Mouse (Mus musculus) stomach, embryonic 14.5 days (tissue): Measurements from ENCODE around the gene Ccdc6. TPM values are rescaled to one million over a fixed set of nuclear protein-coding genes. Genes with fewer than 3 reads are reported as not detected.

ENCODE experiments used
- ATAC-seq: fragments of 200-750 bp; cut with Nextera tagmentation; 2 replicates; pipeline ENCODE4 v1.8.0; 2017; ENCODE audit warnings: low read depth, moderate TSS enrichment; ENCODE audit not compliant: insufficient number of reproducible peaks, insufficient read depth, low FRiP score
- H3K27ac ChIP-seq: fragments of 300-500 bp; sonication (generic); 2 replicates; pipeline ENCODE4 v1.5.1; 2014; ENCODE audit warnings: mild to moderate bottlenecking, low read length, moderate library complexity, mixed read lengths
- H3K27me3 ChIP-seq: fragments of 300-500 bp; sonication (generic); 2 replicates; pipeline ENCODE4 v1.6.1; 2014; ENCODE audit warnings: low read length, control low read depth, mixed read lengths; ENCODE audit not compliant: control insufficient read depth, insufficient read depth
- H3K36me3 ChIP-seq: fragments of 300-500 bp; sonication (generic); 2 replicates; pipeline ENCODE4 v1.6.1; 2014; ENCODE audit warnings: mild to moderate bottlenecking, control low read depth, low read length, moderate library complexity, mixed read lengths; ENCODE audit not compliant: control insufficient read depth, insufficient read depth
- H3K4me1 ChIP-seq: fragments of 300-500 bp; sonication (generic); 2 replicates; pipeline ENCODE4 v1.6.1; 2014; ENCODE audit warnings: low read length, control low read depth, mixed read lengths; ENCODE audit not compliant: control insufficient read depth, insufficient read depth
- H3K4me2 ChIP-seq: fragments of 300-500 bp; sonication (generic); replicated peaks from 2 replicates; pipeline ENCODE4 v1.6.1; 2014; ENCODE audit warnings: low read depth, low read length, control low read depth
- H3K4me3 ChIP-seq: fragments of 300-500 bp; sonication (generic); 2 replicates; pipeline ENCODE4 v1.5.1; 2014; ENCODE audit warnings: low read depth, low read length, control low read depth
- H3K9ac ChIP-seq: fragments of 300-500 bp; sonication (generic); replicated peaks from 2 replicates; pipeline ENCODE4 v1.6.1; 2014; ENCODE audit warnings: low read depth, mild to moderate bottlenecking, control low read depth, low read length, moderate library complexity, mixed read lengths
- H3K9me3 ChIP-seq: fragments of 300-500 bp; sonication (generic); 2 replicates; pipeline ENCODE4 v1.6.1; 2016; ENCODE audit warnings: low read depth, low read length, control low read depth; ENCODE audit not compliant: control insufficient read depth
- WGBS: fragments of 180-500 bp; shearing (Covaris S2); extraction: QIAGEN DNeasy Blood & Tissue Kit; methylation state at CpG from one replicate; pipeline ENCODE4 v1.1.7; 2014; 5-methylcytosine and 5-hydroxymethylcytosine counted together
- polyA plus RNA-seq: library from polyadenylated mRNA; unstranded; fragments of >200 nt; fragmentation: Nextera tagmentation; extraction: Ambion mirVana; gene quantifications from 2 replicates; pipeline ENCODE4 v1.2.1, GENCODE M21; 2014

Gene Ccdc6
- polyA plus RNA-seq, 1 experiment from 2014 or later, result 27.2 TPM

DNA sequence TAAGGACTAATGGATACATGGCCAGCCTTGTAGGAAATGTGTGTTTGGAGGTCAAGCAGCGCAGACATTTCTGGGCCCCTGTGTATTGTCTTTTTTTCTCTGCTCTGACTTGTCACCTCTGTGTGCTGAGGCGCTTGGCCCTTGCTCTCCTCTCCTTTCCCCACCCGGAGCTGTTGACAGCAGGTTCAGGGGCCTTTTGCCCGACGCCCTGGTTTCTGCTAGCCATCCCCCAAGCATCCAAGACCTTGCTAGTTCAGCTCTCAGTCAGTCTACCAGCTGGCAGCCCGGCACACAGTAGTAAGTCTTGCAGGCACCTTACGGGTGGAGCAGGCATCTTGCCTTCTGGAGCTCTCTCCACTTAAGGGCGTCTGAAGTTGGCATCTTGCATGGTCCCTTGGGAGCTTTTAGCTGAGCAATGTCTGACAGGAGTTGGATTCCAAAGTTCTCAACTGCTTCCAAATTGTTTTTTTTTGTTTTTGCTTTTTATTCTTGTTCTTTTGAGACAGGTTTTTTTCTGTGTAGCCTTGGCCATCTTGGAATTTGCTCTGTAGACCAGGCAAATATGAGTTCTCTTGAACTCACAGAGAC lies 17.2 kb downstream of the Ccdc6 start:
- 89% methylated on average over 8 of the region's 8 CpGs for WGBS
- no peak for ATAC-seq

DNA sequence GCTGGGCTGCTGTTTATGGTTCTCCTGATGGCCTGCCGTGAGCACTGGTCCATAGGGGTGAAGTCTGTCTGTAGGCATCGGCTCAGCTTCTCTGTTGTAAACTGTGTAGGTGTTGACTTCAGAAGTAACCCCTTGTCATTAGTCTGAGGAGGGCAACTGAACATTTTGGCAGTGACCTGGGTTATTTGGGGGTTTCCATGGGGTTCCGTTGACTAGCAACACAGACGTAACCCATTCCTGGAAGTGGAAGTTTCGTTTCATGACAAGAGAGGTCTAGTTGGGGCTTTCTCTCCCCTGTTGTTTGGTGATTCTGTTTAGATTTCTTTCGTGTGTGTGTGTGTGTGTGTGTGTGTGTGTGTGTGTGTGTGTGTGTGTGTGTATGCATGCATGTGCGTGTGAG lies 19.5 kb downstream of the Ccdc6 start:
- no peaks in the 10 kb centered on the region for H3K9me3 ChIP-seq

More for the DNA sequence above, 17.2 kb downstream of the Ccdc6 start:
- no peaks in the 10 kb centered on the region for H3K27me3 ChIP-seq
- H3K4me2 ChIP-seq, result no peak overlapping the region
- no peak overlapping the region for H3K9ac ChIP-seq
- H3K4me1 ChIP-seq, result peaks cover 12% of the 10 kb centered on the region; the same call in 1 of the 2 replicates
- no peaks in the 10 kb centered on the region for H3K36me3 ChIP-seq
- H3K27ac ChIP-seq, result no peak overlapping the region
- no peaks in the 10 kb centered on the region for H3K9me3 ChIP-seq
- no peak overlapping the region for H3K4me3 ChIP-seq

DNA sequence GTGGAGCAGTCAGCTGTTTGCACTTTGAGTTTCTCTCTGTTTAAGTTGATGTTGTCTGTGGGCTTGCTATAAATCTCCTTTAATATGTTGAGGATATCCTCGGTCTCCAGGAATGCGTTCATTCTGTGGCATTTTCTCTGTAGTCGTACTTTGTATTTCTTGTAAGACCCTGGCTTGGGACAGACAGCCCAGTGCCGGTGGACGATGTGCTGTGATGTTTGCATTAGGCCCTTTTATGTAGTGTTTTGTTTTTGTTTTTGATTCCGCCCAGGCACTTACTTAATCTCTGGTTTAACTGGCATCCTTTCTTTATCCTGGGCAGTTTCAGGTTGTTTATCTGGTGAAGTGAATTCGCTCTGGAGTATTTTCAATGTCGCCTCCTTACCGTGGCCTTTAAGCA lies 22.5 kb downstream of the Ccdc6 start:
- Histone ChIP-seq H3K27ac (no peak overlapping the region), H3K9me3 (no peaks in the 10 kb centered on the region), H3K4me1 (peaks cover 19% of the 10 kb centered on the region), H3K9ac (no peak overlapping the region), H3K36me3 (no peaks in the 10 kb centered on the region), H3K4me3 (no peak overlapping the region), H3K27me3 (no peaks in the 10 kb centered on the region), H3K4me2 (no peak overlapping the region)
- 26% methylated on average over 9 of the region's 9 CpGs for WGBS
- no peak for ATAC-seq

More for the DNA sequence above, 19.5 kb downstream of the Ccdc6 start:
- H3K27me3 ChIP-seq, result no peaks in the 10 kb centered on the region
- peaks cover 19% of the 10 kb centered on the region for H3K4me1 ChIP-seq
- no peak overlapping the region for H3K27ac ChIP-seq
- H3K4me2 ChIP-seq, result no peak overlapping the region
- 89% methylated on average over 7 of the region's 7 CpGs for WGBS
- H3K36me3 ChIP-seq, result no peaks in the 10 kb centered on the region
- no peak overlapping the region for H3K4me3 ChIP-seq
- no peak overlapping the region for H3K9ac ChIP-seq
- ATAC-seq, result no peak

DNA sequence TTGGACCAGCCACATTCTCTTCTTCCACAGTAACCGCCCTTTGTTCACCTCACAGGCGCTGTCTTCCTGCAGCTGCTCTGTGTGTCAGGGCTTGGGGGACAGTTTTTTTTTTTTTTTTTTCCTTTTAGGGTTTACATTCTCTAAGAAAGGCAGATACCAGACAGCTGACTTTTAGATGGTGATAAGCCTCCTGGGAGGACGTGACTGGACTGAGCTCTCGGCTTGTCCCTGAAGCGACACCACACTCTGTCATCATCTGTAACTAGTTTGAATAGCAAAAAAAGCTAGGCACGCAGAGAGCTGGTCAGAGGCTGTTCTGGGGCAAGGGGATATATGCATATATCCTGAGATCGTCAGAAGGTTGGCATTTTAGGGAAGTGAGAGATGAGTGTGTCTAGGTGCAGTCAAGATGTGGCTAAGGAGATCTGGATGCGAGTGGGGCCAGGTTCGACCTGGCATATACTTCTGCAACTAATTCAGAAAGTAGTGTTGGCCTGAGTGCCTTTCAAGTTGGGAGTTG lies 23.0 kb downstream of the Ccdc6 start:
- no peak for ATAC-seq
- no peaks in the 10 kb centered on the region for H3K36me3 ChIP-seq
- no peak overlapping the region for H3K4me2 ChIP-seq
- H3K9me3 ChIP-seq, result no peaks in the 10 kb centered on the region
- H3K4me3 ChIP-seq, result no peak overlapping the region
- no peak overlapping the region for H3K9ac ChIP-seq
- H3K4me1 ChIP-seq, result peaks cover 19% of the 10 kb centered on the region
- 40% methylated on average over 9 of the region's 9 CpGs for WGBS
- no peak overlapping the region for H3K27ac ChIP-seq
- H3K27me3 ChIP-seq, result no peaks in the 10 kb centered on the region

DNA sequence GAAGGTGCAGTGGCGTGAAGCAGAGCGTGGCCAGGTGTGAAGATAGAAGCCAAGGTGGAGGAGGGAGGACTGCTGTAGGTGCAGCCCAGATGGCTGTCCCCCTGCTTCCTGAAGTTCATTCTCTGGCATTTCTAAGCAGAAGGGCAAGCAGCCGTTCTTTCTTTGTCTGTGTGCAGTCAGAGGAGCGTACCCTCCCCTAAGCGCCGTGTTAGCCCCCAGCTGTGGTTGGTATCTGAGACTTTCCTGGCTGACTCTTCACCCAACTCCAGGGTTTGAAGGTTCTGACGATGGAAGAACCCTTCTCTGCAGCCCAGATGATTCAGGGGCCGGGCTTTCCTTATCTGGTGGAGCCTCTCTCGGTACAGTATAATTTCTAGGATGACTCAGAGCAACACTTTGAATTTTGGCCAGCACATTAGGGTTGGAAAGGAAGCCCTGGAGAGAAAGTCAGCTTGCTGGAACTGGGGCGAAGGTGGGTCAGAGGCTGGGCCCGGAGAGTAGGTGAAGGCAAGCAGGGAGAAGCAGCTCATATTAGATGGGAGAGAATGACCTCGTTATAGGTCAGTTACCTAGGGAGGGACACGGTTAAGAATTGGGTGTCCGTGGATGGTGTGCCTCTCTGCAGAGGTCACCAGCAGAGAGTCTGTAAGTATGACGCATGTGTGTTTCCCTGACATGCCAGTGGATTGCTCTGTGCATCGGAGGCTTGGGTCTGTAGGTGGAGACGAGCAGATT lies 23.9 kb downstream of the Ccdc6 start:
- peaks cover 19% of the 10 kb centered on the region for H3K4me1 ChIP-seq
- H3K27ac ChIP-seq, result no peak overlapping the region; the same call in 1 of the 2 replicates

DNA sequence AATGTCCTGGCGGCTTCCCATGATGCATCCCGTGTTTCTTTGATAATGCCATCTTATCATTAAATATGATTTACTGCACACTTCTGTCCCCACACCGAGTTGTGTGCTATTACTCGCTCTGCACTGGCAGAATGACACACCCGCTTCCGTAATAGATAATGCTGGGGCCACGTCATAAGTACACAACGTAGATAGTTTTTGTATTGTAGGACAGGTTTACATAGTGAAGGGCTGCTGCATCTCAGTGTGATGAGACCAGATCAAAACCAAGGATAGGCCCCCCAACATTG lies 24.4 kb downstream of the Ccdc6 start:
- Histone ChIP-seq H3K9ac (no peak overlapping the region), H3K4me3 (no peak overlapping the region), H3K4me1 (peaks cover 19% of the 10 kb centered on the region), H3K9me3 (no peaks in the 10 kb centered on the region), H3K27me3 (no peaks in the 10 kb centered on the region), H3K36me3 (no peaks in the 10 kb centered on the region), H3K4me2 (no peak overlapping the region), H3K27ac (no peak overlapping the region)
- 71% methylated on average over 8 of the region's 8 CpGs for WGBS
- no peak for ATAC-seq

More for the DNA sequence above, 23.9 kb downstream of the Ccdc6 start:
- H3K4me3 ChIP-seq, result no peak overlapping the region
- WGBS, result 67% methylated on average over 17 of the region's 17 CpGs
- H3K4me2 ChIP-seq, result no peak overlapping the region
- H3K9ac ChIP-seq, result no peak overlapping the region
- H3K9me3 ChIP-seq, result no peaks in the 10 kb centered on the region
- no peaks in the 10 kb centered on the region for H3K36me3 ChIP-seq
- H3K27me3 ChIP-seq, result no peaks in the 10 kb centered on the region
- ATAC-seq, result no peak

DNA sequence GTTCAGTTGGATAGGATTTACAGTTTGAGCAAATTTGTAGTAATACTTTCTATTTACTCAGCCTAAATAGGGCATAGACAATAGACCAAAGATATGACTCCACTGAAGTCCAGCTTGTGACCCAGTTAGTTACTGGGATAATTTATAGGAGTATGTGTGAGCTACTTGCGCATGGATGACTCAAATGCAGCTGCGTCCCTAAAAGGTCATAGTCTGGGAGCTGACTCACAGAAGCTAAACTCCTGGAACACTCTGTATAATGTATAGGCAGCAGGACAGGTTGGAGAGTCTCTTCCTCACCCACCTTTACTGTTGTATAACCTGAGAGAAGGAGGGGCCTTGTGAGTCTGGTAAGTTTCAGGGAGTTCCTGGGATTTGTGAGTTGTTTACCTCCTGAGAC lies 26.5 kb downstream of the Ccdc6 start:
- Histone ChIP-seq H3K9me3 (no peaks in the 10 kb centered on the region), H3K4me3 (no peak overlapping the region), H3K9ac (no peak overlapping the region), H3K4me1 (peaks cover 19% of the 10 kb centered on the region), H3K27me3 (no peaks in the 10 kb centered on the region), H3K36me3 (no peaks in the 10 kb centered on the region), H3K4me2 (no peak overlapping the region), H3K27ac (no peak overlapping the region)
- 94% methylated on average over 2 of the region's 2 CpGs for WGBS
- no peak for ATAC-seq

DNA sequence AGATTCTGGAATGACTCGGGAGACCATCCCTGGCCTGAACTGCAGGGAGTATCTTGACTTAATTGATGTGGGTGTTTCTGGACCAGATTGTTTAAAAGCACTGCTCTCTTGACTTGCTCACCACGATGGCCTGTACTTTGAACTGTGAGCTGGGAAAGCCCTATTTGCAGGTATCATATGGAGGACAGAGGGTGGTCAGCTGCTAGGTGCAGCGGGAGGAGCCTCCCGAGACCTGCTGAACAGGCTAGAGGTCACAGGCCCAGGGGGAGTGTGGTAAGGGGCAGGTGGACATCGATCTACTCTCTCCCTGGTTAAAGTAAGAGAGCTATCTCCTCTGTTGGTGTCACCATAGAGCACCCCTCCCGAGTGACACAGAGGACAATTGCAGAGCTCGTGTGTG lies 28.6 kb downstream of the Ccdc6 start:
- Histone ChIP-seq H3K4me2 (no peak overlapping the region), H3K27me3 (no peaks in the 10 kb centered on the region), H3K4me1 (peaks cover 8% of the 10 kb centered on the region; the same call in 1 of the 2 replicates), H3K9me3 (no peaks in the 10 kb centered on the region), H3K27ac (no peak overlapping the region), H3K9ac (no peak overlapping the region), H3K4me3 (no peak overlapping the region), H3K36me3 (no peaks in the 10 kb centered on the region)
- WGBS, result 57% methylated on average over 7 of the region's 7 CpGs
- ATAC-seq, result no peak
